Mouse (Mus musculus): ENCODE data around the gene Tiam2.

DNA sequence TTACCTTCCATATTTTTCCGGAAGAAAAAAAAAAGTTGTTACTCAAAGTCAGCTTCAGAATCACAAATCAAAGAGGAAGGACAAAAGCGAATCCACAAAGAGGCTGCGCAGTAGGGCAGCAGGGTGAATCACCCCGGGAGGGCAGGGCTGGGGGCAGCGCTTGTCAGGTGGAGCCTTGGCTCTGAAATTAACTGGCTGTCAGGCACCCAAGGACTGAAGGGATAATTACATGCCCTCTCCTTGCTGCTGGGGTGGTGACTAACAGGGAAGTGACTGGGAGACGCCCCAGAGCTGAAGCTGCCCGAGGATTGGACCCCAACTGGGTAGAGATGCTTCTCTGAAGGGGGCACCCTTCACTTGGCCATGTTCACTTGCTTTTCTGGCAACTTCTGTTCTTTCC lies 159.5 kb downstream of the Tiam2 start:
- no peak for TF ChIP-seq CTCF (IDR thresholded peaks at IDR 0.05; ENCODE audit: extremely low read depth, insufficient read depth, insufficient read length, insufficient replicate concordance)
- TF ChIP-seq POLR2A (IDR thresholded peaks at IDR 0.05; ENCODE audit: low read depth, low read length) = no peak
